Mouse (Mus musculus) erythroblast, embryonic 14.5 days (primary cell): ENCODE measurements around the gene Prkn. TPM values are rescaled to one million over a fixed set of nuclear protein-coding genes. Genes with fewer than 3 reads are reported as not detected.

Experiments
- H3K27me3 ChIP-seq: 2 replicates; pipeline ENCODE4 v1.6.1; 2012; ENCODE audit warnings: inconsistent platforms; ENCODE audit not compliant: control insufficient read depth
- H3K36me3 ChIP-seq: 2 replicates; pipeline ENCODE4 v1.6.1; 2012; ENCODE audit warnings: mild to moderate bottlenecking, inconsistent platforms; ENCODE audit not compliant: control insufficient read depth
- H3K4me1 ChIP-seq: 2 replicates; pipeline ENCODE4 v1.6.1; 2012; ENCODE audit warnings: inconsistent platforms; ENCODE audit not compliant: control insufficient read depth
- H3K4me3 ChIP-seq: replicated peaks from 2 replicates; pipeline ENCODE3; 2012; ENCODE audit warnings: moderate library complexity, mild to moderate bottlenecking, inconsistent platforms
- H3K9me3 ChIP-seq: 2 replicates; pipeline ENCODE4 v1.6.1; 2012; ENCODE audit warnings: low read length, inconsistent platforms, mixed read lengths; ENCODE audit not compliant: control insufficient read depth
- GATA1 ChIP-seq: IDR thresholded peaks from 2 replicates; pipeline ENCODE4 v1.6.1; 2012; ENCODE audit warnings: low read length, inconsistent platforms, mixed read lengths
- TAL1 ChIP-seq: IDR thresholded peaks from 3 replicates; pipeline ENCODE4 v1.6.1; 2012; ENCODE audit warnings: low read length, inconsistent platforms, mixed read lengths
- polyA plus RNA-seq: library from polyadenylated mRNA; stranded (reverse); fragments of >175 nt; gene quantifications from 2 replicates; pipeline ENCODE4 v1.2.3, GENCODE M21; 2012

Gene Prkn
- polyA plus RNA-seq, 1 experiment: not detected

DNA sequence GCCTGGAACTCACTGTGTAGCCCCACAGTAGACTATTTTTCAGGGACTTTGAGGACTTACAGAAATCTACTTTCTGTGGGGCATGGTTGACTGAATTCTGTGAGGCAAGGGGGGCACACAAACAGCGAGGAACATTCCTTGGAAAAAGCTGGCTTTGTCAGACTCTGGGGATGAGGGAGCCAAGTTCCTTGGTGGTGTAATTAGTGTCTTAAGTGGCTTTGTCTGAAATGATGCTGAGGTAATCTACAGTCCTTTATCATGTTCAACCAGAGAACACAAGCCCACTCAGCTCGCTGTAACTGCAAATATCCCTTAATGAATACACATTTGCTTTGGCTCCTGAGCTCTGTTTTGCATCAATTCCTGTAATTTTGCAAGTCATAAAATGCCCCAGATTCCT lies 888.1 kb downstream of the Prkn start:
- Histone ChIP-seq H3K4me1 (no peaks in the 10 kb centered on the region), H3K36me3 (no peaks in the 10 kb centered on the region), H3K27me3 (no peaks in the 10 kb centered on the region), H3K9me3 (no peaks in the 10 kb centered on the region), H3K4me3 (no peak overlapping the region)
- no peak for TF ChIP-seq TAL1

DNA sequence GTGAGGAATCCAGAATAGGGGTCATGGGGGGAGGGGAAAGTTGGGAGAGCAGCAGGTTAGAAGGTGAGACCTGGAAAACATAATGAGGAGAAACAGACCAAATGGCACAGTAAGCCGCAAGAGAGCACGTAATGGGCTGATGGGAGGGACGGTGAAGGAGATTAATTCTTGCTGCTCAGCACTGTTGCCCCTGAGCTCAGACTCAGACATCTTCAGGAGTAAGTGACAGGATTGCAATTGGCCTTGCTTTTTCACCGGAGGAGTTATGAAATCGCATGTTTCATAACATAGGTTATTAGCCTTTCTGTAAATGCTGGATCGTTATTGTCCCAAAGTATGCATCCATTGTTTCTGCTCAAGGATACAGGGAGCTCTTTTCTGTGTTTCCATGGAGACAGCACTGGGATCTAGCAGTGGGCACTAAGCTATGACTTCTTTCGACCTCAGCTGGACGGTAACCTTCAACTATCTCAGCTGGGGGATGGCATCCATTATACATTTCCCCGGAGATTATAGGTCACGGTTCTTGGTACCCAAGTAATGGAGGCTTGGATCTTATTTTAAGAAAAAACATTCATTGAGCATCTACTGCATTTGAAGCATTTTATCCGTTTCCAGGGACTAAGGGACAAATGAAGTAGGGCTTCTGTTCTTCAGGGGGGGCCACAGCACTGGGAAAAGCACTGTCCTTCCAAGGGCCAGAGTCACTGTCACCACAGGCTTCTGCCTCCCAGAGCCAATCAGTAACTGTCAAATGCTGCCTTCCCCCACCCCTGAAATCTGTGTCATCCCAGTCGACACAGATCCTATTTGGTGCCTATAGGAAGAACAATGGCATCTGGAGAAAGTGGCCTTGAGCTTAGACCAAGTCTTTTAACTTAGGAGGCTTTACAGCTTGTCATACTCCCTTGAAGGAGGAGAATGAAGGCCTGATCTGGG lies 890.7 kb downstream of the Prkn start:
- Histone ChIP-seq H3K4me1 (no peaks in the 10 kb centered on the region), H3K36me3 (no peaks in the 10 kb centered on the region), H3K9me3 (no peaks in the 10 kb centered on the region), H3K4me3 (no peak overlapping the region), H3K27me3 (no peaks in the 10 kb centered on the region)
- no peak for TF ChIP-seq GATA1
- no peak for TF ChIP-seq TAL1

DNA sequence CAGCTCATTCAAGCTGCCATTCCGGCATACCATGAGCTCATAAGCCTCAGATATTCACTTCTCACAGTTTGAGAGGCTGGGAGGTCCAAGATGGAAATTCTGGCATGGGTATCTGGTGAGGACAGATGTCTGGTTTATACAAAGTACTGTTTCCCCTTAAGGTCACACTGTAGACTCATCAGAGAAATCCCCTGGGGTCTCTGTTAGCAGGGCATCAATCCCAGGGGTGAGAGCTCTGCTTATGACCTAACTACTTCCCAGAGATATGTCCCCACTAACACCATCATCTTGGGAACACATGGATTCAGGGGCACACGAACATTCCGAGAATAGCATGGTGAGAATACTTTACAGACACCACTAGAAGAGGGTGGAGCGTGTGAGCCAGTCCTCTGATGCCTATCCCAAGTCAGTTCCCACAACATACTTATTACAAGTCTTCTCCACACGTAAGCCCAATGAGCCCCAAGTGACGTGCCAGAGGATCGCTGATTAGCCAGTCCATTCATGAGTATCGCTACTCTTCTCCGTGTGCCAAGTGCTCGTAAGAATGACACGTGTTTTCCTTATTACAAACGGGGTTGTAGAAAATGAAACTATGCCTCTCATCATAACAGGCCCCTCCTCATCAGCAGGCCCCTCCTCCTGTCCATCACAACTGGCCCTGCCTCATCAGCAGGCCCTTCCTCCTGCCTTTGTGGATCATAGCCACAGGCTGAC lies 895.1 kb downstream of the Prkn start:
- H3K9me3 ChIP-seq: no peaks in the 10 kb centered on the region
- H3K4me1 ChIP-seq: no peaks in the 10 kb centered on the region
- no peaks in the 10 kb centered on the region for H3K36me3 ChIP-seq
- TF ChIP-seq TAL1 (no peak), GATA1 (no peak)
- no peak overlapping the region for H3K4me3 ChIP-seq
- H3K27me3 ChIP-seq: no peaks in the 10 kb centered on the region

DNA sequence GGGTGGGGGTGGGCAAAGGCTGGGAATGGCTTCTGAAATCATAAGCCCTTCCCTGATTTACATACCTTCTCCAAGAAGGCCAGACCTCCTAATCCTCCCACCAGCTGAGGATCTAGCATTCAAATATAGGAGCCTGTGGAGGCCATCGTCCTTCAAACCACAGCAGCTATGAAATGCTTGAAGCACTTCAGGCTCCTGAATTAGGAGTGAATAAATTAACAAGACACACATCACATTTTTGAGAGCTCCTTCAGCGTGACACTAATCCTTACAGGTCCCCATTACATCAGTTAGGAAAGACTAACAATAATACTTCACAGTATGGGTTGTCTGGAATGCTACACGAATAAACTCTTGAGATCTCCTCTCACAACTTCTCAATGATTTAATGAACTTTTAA lies 896.3 kb downstream of the Prkn start:
- TF ChIP-seq GATA1 (no peak), TAL1 (no peak)
- no peak overlapping the region for H3K4me3 ChIP-seq
- H3K27me3 ChIP-seq: no peaks in the 10 kb centered on the region
- H3K4me1 ChIP-seq: no peaks in the 10 kb centered on the region
- H3K9me3 ChIP-seq: no peaks in the 10 kb centered on the region
- no peaks in the 10 kb centered on the region for H3K36me3 ChIP-seq

DNA sequence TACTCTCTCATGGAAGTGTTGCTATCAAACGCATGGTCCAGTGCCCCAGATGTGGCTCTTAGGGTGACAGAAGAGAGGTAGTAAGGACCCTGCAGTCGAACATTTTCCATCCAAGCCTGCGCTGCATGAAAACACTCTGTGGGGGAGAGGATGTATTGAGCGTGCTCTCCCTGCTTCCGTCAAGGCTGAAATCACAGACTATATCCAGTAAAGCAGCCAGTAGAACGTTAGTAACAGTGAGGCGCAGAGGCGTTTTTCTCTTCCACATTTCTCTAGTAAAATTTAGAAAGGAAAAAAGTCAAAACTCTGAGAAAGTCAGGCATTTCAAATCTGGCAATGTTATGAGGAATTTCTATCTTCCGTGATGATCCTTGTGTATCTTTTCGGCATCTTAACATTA lies 897.7 kb downstream of the Prkn start:
- H3K4me1 ChIP-seq: no peaks in the 10 kb centered on the region
- H3K9me3 ChIP-seq: no peaks in the 10 kb centered on the region
- H3K36me3 ChIP-seq: no peaks in the 10 kb centered on the region
- TF ChIP-seq TAL1 (no peak), GATA1 (no peak)
- H3K4me3 ChIP-seq: no peak overlapping the region
- H3K27me3 ChIP-seq: no peaks in the 10 kb centered on the region

DNA sequence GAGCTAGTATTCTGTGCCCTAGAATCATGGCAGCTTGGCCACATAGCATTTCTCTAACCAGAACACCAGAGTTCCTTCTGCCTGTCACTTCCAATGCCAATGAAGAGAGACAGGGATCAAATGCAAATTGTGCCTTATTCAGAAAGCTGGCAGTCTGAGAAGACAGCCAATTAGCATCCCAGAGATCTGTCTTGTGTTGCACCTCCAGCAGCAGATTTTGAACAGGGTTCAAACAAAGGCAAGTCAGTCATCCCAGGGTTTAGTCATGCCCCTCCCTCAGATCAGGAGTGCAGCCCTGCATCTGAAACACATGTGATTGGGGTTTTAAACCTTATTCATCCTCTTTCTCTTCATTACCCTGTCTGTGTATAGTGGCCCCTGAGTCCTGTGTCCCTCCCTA lies 900.5 kb downstream of the Prkn start:
- H3K9me3 ChIP-seq: no peaks in the 10 kb centered on the region
- H3K27me3 ChIP-seq: no peaks in the 10 kb centered on the region
- no peak for TF ChIP-seq TAL1
- no peaks in the 10 kb centered on the region for H3K4me1 ChIP-seq
- no peaks in the 10 kb centered on the region for H3K36me3 ChIP-seq
- H3K4me3 ChIP-seq: no peak overlapping the region

DNA sequence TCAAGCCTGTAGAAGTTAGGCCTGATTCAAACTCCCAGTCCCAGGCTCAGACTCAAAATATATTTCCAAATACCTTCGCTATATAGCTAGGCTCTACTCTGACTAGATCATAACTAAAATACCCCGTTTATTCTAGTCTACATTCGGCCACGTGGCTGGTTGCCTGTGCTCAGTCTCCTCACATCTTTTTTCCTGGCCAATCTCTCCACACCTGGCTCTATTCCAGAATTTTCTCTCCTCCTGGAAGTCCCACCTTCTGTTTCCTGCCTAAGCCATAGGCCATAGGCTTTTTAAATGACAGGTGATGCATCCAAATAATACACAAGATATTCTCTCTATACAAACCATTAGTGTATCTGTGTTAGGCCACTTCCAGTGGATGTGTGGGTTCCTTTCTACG lies 901.0 kb downstream of the Prkn start:
- no peak for TF ChIP-seq GATA1
- no peak for TF ChIP-seq TAL1
- Histone ChIP-seq H3K4me3 (no peak overlapping the region), H3K4me1 (no peaks in the 10 kb centered on the region), H3K9me3 (no peaks in the 10 kb centered on the region), H3K36me3 (no peaks in the 10 kb centered on the region), H3K27me3 (no peaks in the 10 kb centered on the region)

DNA sequence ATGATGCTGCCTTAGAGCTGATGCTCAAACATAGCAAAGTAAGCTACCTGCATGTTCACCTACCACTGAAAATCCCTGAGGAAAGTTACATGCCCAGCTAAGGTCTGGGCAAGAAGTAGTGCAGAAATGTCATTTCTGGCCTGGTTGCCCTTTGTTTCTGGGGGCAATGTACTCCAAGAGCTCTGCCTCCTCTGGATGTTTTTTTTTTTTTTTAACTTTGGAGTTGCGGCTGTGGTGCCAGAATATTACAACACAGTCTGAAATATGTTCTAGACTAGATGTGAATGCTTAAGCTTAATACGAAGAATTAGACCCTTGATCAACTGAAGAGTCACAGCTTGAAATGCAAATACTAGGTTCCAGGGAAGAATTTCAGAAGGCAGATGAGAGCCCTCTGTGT lies 911.1 kb downstream of the Prkn start:
- no peak for TF ChIP-seq GATA1
- no peak for TF ChIP-seq TAL1
- Histone ChIP-seq H3K9me3 (no peaks in the 10 kb centered on the region), H3K4me1 (no peaks in the 10 kb centered on the region), H3K27me3 (no peaks in the 10 kb centered on the region), H3K36me3 (no peaks in the 10 kb centered on the region), H3K4me3 (no peak overlapping the region)

DNA sequence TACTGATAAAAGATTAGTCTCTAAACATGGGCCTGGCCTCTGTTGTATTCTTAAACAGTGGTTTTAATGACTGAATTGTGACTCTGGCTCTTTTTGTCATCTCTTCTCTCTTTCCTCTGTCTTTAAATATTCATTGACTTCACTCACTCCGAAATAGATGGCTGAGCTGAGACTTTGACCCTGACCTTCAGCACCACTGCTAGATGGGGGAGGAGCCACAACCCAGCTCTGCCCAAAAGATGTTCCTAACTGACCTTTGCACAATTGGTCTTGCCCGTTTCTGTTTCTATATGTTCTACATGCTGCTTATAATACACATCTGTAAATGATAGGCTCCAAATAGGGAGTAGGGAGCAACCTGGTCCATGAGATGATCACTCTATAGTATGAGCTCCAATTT lies 912.5 kb downstream of the Prkn start:
- TF ChIP-seq TAL1: no peak
- TF ChIP-seq GATA1: no peak
- H3K9me3 ChIP-seq: no peaks in the 10 kb centered on the region
- no peaks in the 10 kb centered on the region for H3K36me3 ChIP-seq
- no peaks in the 10 kb centered on the region for H3K27me3 ChIP-seq
- H3K4me3 ChIP-seq: no peak overlapping the region
- H3K4me1 ChIP-seq: no peaks in the 10 kb centered on the region
